Mouse (Mus musculus) hindbrain, embryonic 10.5 days (tissue): Measurements from ENCODE around the gene Isg20. TPM values are rescaled to one million over a fixed set of nuclear protein-coding genes. Genes with fewer than 3 reads are reported as not detected.

Experiments
- DNase-seq: peaks from one replicate; pipeline ENCODE4 v3.0.0-alpha.2; 2017; ENCODE audit warnings: low spot score
- H3K27ac ChIP-seq: fragments of 300-500 bp; sonication (generic); 2 replicates; pipeline ENCODE4 v1.5.1; 2016; ENCODE audit warnings: mild to moderate bottlenecking, moderate library complexity
- H3K27me3 ChIP-seq: fragments of 300-500 bp; sonication (generic); 2 replicates; pipeline ENCODE4 v1.6.1; 2016; ENCODE audit warnings: mild to moderate bottlenecking; ENCODE audit not compliant: poor library complexity, insufficient read depth, severe bottlenecking
- H3K36me3 ChIP-seq: fragments of 300-500 bp; sonication (generic); 2 replicates; pipeline ENCODE4 v1.6.1; 2016; ENCODE audit warnings: mild to moderate bottlenecking, moderate library complexity
- H3K4me1 ChIP-seq: fragments of 300-500 bp; sonication (generic); replicated peaks from 2 replicates; pipeline ENCODE4 v1.6.1; 2016; ENCODE audit warnings: mild to moderate bottlenecking
- H3K4me3 ChIP-seq: fragments of 300-500 bp; sonication (generic); 2 replicates; pipeline ENCODE4 v1.5.1; 2016; ENCODE audit warnings: mild to moderate bottlenecking, moderate library complexity
- H3K9me3 ChIP-seq: fragments of 300-500 bp; sonication (generic); 2 replicates; pipeline ENCODE4 v1.6.1; 2016; ENCODE audit warnings: mild to moderate bottlenecking, moderate library complexity
- WGBS: fragments of 180-500 bp; shearing (Covaris S2); methylation state at CpG from one replicate; pipeline ENCODE4 v1.1.7; 2016; 5-methylcytosine and 5-hydroxymethylcytosine counted together
- polyA plus RNA-seq: library from polyadenylated mRNA; unstranded; fragments of >200 nt; fragmentation: Nextera tagmentation; extraction: Ambion mirVana; gene quantifications from 2 replicates; pipeline ENCODE4 v1.2.1, GENCODE M21; 2016

Gene Isg20
- polyA plus RNA-seq, 1 experiment from 2014 or later: 0.63 TPM

- peaks cover 39% of the 10 kb centered on the region for H3K4me1 ChIP-seq
- WGBS: 78% methylated on average over 4 of the region's 4 CpGs
- H3K36me3 ChIP-seq: peaks cover 37% of the 10 kb centered on the region
- no peak overlapping the region for H3K4me3 ChIP-seq
- H3K9me3 ChIP-seq: no peaks in the 10 kb centered on the region
- no peaks in the 10 kb centered on the region for H3K27me3 ChIP-seq
- no peak overlapping the region for H3K27ac ChIP-seq
- no peak for DNase-seq
These were observed 2.0 kb upstream of the Isg20 start for GRCm38 (mm10) chr7:78911209-78911608.

- H3K9me3 ChIP-seq: no peaks in the 10 kb centered on the region
- peaks cover 25% of the 10 kb centered on the region for H3K36me3 ChIP-seq
- H3K27me3 ChIP-seq: no peaks in the 10 kb centered on the region
- WGBS: 25% methylated on average over 20 of the region's 20 CpGs
- peak; percentile 42 for DNase-seq
- peaks cover 39% of the 10 kb centered on the region for H3K4me1 ChIP-seq
- peak overlapping the region; percentile 35 for H3K4me3 ChIP-seq
- peak overlapping the region; percentile 66 for H3K27ac ChIP-seq
These were observed 811 bp upstream of the Isg20 start for GRCm38 (mm10) chr7:78912253-78912973.

- peaks cover 39% of the 10 kb centered on the region for H3K4me1 ChIP-seq
- WGBS: 79% methylated on average over 19 of the region's 19 CpGs
- no peaks in the 10 kb centered on the region for H3K27me3 ChIP-seq
- H3K9me3 ChIP-seq: no peaks in the 10 kb centered on the region
- H3K4me3 ChIP-seq: no peak overlapping the region
- DNase-seq: no peak
- peaks cover 16% of the 10 kb centered on the region for H3K36me3 ChIP-seq
- peak overlapping the region; percentile 35; the same call in 1 of the 2 replicates for H3K27ac ChIP-seq
These were observed 673 bp downstream of the Isg20 start for GRCm38 (mm10) chr7:78913649-78914544.

- Histone ChIP-seq H3K9me3 (no peaks in the 10 kb centered on the region), H3K27me3 (no peaks in the 10 kb centered on the region), H3K27ac (no peak overlapping the region), H3K4me1 (peaks cover 39% of the 10 kb centered on the region), H3K4me3 (no peak overlapping the region), H3K36me3 (peaks cover 10% of the 10 kb centered on the region)
- no peak for DNase-seq
- WGBS: 76% methylated on average over 3 of the region's 3 CpGs
These were observed 1.3 kb downstream of the Isg20 start for GRCm38 (mm10) chr7:78914545-78914845.

- 83% methylated on average over 11 of the region's 11 CpGs for WGBS
These were observed 1.8 kb downstream of the Isg20 start for GRCm38 (mm10) chr7:78914896-78915510.

GRCm38 (mm10) chr7:78918686-78919085, 5.5 kb downstream of the Isg20 start:
- WGBS: 67% methylated on average over 4 of the region's 4 CpGs
- H3K27ac ChIP-seq: no peak overlapping the region
- no peaks in the 10 kb centered on the region for H3K9me3 ChIP-seq
- DNase-seq: no peak
- H3K4me3 ChIP-seq: no peak overlapping the region
- no peaks in the 10 kb centered on the region for H3K36me3 ChIP-seq
- peaks cover 7% of the 10 kb centered on the region for H3K4me1 ChIP-seq
- peaks cover 8% of the 10 kb centered on the region; the same call in 1 of the 2 replicates for H3K27me3 ChIP-seq

More at GRCm38 (mm10) chr7:78914896-78915510, 1.8 kb downstream of the Isg20 start:
- DNase-seq: no peak
- Histone ChIP-seq H3K27ac (no peak overlapping the region), H3K27me3 (no peaks in the 10 kb centered on the region), H3K36me3 (peaks cover 5% of the 10 kb centered on the region; the same call in 1 of the 2 replicates), H3K4me3 (no peak overlapping the region), H3K4me1 (peaks cover 39% of the 10 kb centered on the region), H3K9me3 (no peaks in the 10 kb centered on the region)

- no peak for DNase-seq
- H3K36me3 ChIP-seq: no peaks in the 10 kb centered on the region
- peaks cover 15% of the 10 kb centered on the region; the same call in 1 of the 2 replicates for H3K27me3 ChIP-seq
- no peak overlapping the region for H3K4me3 ChIP-seq
- H3K4me1 ChIP-seq: 0 out of 2 replicates have a peak, but pooled peaks cover 4% of the 10 kb centered on the region
- no peak overlapping the region for H3K27ac ChIP-seq
- WGBS: 69% methylated on average over 7 of the region's 7 CpGs
- H3K9me3 ChIP-seq: no peaks in the 10 kb centered on the region
These were observed 9.3 kb downstream of the Isg20 start for GRCm38 (mm10) chr7:78922506-78922905.

- H3K36me3 ChIP-seq: no peaks in the 10 kb centered on the region
- H3K27me3 ChIP-seq: peaks cover 15% of the 10 kb centered on the region; the same call in 1 of the 2 replicates
- WGBS: 14% methylated on average over 6 of the region's 6 CpGs
- no peak overlapping the region for H3K4me3 ChIP-seq
- no peaks in the 10 kb centered on the region for H3K9me3 ChIP-seq
- no peak overlapping the region for H3K27ac ChIP-seq
- 0 out of 2 replicates have a peak, but pooled peaks cover 4% of the 10 kb centered on the region for H3K4me1 ChIP-seq
- DNase-seq: peak; percentile 71
These were observed 11.1 kb downstream of the Isg20 start for GRCm38 (mm10) chr7:78924300-78924699.

GRCm38 (mm10) chr7:78924796-78925195, 11.6 kb downstream of the Isg20 start:
- no peak overlapping the region for H3K27ac ChIP-seq
- no peaks in the 10 kb centered on the region for H3K9me3 ChIP-seq
- no peak overlapping the region for H3K4me3 ChIP-seq
- H3K4me1 ChIP-seq: 0 out of 2 replicates have a peak, but pooled peaks cover 4% of the 10 kb centered on the region
- H3K36me3 ChIP-seq: no peaks in the 10 kb centered on the region
- WGBS: 64% methylated on average over 7 of the region's 7 CpGs
- DNase-seq: no peak
- peaks cover 15% of the 10 kb centered on the region; the same call in 1 of the 2 replicates for H3K27me3 ChIP-seq

- Histone ChIP-seq H3K4me3 (no peak overlapping the region), H3K4me1 (0 out of 2 replicates have a peak, but pooled peaks cover 4% of the 10 kb centered on the region), H3K27ac (no peak overlapping the region), H3K36me3 (no peaks in the 10 kb centered on the region), H3K9me3 (no peaks in the 10 kb centered on the region), H3K27me3 (peaks cover 15% of the 10 kb centered on the region; the same call in 1 of the 2 replicates)
- DNase-seq: no peak
- WGBS: 79% methylated on average over 7 of the region's 7 CpGs
These were observed 12.5 kb downstream of the Isg20 start for GRCm38 (mm10) chr7:78925680-78926079.

GRCm38 (mm10) chr7:78926156-78926555, 12.9 kb downstream of the Isg20 start:
- Histone ChIP-seq H3K4me3 (no peak overlapping the region), H3K27me3 (peaks cover 15% of the 10 kb centered on the region; the same call in 1 of the 2 replicates), H3K4me1 (0 out of 2 replicates have a peak, but pooled peaks cover 4% of the 10 kb centered on the region), H3K9me3 (no peaks in the 10 kb centered on the region), H3K36me3 (no peaks in the 10 kb centered on the region), H3K27ac (no peak overlapping the region)
- no peak for DNase-seq
- WGBS: 80% methylated on average over 9 of the region's 9 CpGs

- H3K27ac ChIP-seq: no peak overlapping the region
- H3K27me3 ChIP-seq: peaks cover 15% of the 10 kb centered on the region; the same call in 1 of the 2 replicates
- no peaks in the 10 kb centered on the region for H3K9me3 ChIP-seq
- 81% methylated on average over 3 of the region's 3 CpGs for WGBS
- H3K4me3 ChIP-seq: no peak overlapping the region
- H3K36me3 ChIP-seq: no peaks in the 10 kb centered on the region
- no peak for DNase-seq
- 0 out of 2 replicates have a peak, but pooled peaks cover 4% of the 10 kb centered on the region for H3K4me1 ChIP-seq
These were observed 14.0 kb downstream of the Isg20 start for GRCm38 (mm10) chr7:78927266-78927665.
